Mouse (Mus musculus): ENCODE data around the gene Rnf5.

DNA sequence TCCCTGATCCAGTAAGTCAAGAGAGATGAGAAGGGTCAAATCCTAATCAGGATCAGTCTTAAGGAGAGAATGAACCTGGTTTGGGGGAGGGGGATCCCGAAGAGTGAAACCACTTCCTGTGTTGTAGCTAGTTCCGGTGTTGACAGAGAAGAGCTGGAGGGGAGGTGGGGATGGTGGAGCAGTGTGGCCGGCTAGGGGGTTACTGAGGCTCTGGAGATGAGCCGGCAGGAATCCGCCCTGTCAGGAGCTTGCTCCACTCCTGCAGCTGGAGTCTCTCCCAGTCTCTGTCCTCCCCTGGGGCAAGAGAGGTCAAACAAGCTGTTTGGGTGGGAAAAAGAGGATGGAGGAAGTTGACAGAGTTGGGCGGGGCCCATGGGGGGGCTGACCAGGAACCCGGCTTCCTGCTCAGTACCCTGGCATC is 13.8 kb downstream of the Rnf5 start, which contains the start of gene Gpsm3:
- TF ChIP-seq FLI1 (IDR thresholded peaks at IDR 0.05; ENCODE audit: low read length) (no peak), GATA1 (IDR thresholded peaks at IDR 0.05; ENCODE audit: borderline replicate concordance, low read length) (no peak)

Measured in megakaryocyte, embryonic 14.5 days (primary cell).